12 mouse cellular contexts compared by ENCODE assay signal in genomic region chr1:186136636-186137380, GRCm38 (mm10). TPM values are rescaled to one million over a fixed set of nuclear protein-coding genes. Genes with fewer than 3 reads are reported as not detected.
DNase-seq lines count a peak whose midpoint lies in the region; ATAC-seq lines count a peak whose summit lies in the region.
"Had no signal": no experiment of that assay in that cellular context is flagged by ENCODE, and none has a peak within 500 bp of the region (broad histone marks: within the 10 kb centered on the region; RNA-seq: fewer than 3 reads in every experiment).

No protein-coding gene starts in this region.

- 69% methylated on average over 6 of the region's 6 CpGs for WGBS in heart, embryonic 11.5 days (ENCODE audit: insufficient replicate concordance)
- WGBS in embryonic facial prominence, embryonic 10.5 days, result 74% methylated on average over 6 of the region's 6 CpGs
- 85% methylated on average over 6 of the region's 6 CpGs for WGBS in limb, embryonic 10.5 days
- WGBS in forebrain, embryonic 10.5 days, result 83% methylated on average over 6 of the region's 6 CpGs

- no peaks in the 10 kb centered on the region for H3K4me1 ChIP-seq in heart, embryonic 11.5 days (ENCODE audit: control insufficient read depth, insufficient read depth, low read length)
- H3K4me1 ChIP-seq in embryonic facial prominence, embryonic 10.5 days, result peaks cover 8% of the 10 kb centered on the region; the same call in 1 of the 2 replicates
- H3K4me1 ChIP-seq in limb, embryonic 10.5 days, result peaks cover 7% of the 10 kb centered on the region
- H3K4me1 ChIP-seq in forebrain, embryonic 10.5 days, result no peaks in the 10 kb centered on the region
- H3K4me1 ChIP-seq: liver, embryonic 13.5 days; midbrain, embryonic 12.5 days; neural tube, embryonic 12.5 days had no signal

- no peaks in the 10 kb centered on the region for H3K27me3 ChIP-seq in heart, embryonic 11.5 days (ENCODE audit: control insufficient read depth, insufficient read depth, low read length)
- H3K27me3 ChIP-seq in embryonic facial prominence, embryonic 10.5 days (replicated peaks; ENCODE audit: low read depth, poor library complexity, severe bottlenecking), result no peaks in the 10 kb centered on the region
- H3K27me3 ChIP-seq in limb, embryonic 10.5 days (ENCODE audit: low read depth, poor library complexity, severe bottlenecking), result no peaks in the 10 kb centered on the region
- no peaks in the 10 kb centered on the region for H3K27me3 ChIP-seq in forebrain, embryonic 10.5 days (ENCODE audit: poor library complexity, severe bottlenecking)
- H3K27me3 ChIP-seq: liver, embryonic 13.5 days; midbrain, embryonic 12.5 days; neural tube, embryonic 12.5 days had no signal

- H3K4me3 ChIP-seq in heart, embryonic 11.5 days (ENCODE audit: low read depth, low read length), result no peak overlapping the region
- no peak overlapping the region for H3K4me3 ChIP-seq in embryonic facial prominence, embryonic 10.5 days
- no peak overlapping the region for H3K4me3 ChIP-seq in limb, embryonic 10.5 days
- H3K4me3 ChIP-seq in forebrain, embryonic 10.5 days, result no peak overlapping the region
- H3K4me3 ChIP-seq: liver, embryonic 13.5 days; midbrain, embryonic 12.5 days; neural tube, embryonic 12.5 days had no signal

- no peak overlapping the region for H3K4me2 ChIP-seq in heart, embryonic 11.5 days
- H3K4me2 ChIP-seq: liver, embryonic 13.5 days; midbrain, embryonic 12.5 days; neural tube, embryonic 12.5 days had no signal

- peak; percentile 59 to 83 for DNase-seq in heart, adult 18-20 months
- no peak for DNase-seq in embryonic facial prominence, embryonic 10.5 days (ENCODE audit: low spot score)
- DNase-seq in heart, postnatal 4 days, result peak; percentile 21
- no peak for DNase-seq in limb, embryonic 10.5 days (ENCODE audit: low spot score)
- no peak for DNase-seq in forebrain, embryonic 10.5 days (ENCODE audit: extremely low spot score, low spot score)
- DNase-seq in natural killer cell, adult 2 months (ENCODE audit: low spot score in 2 of 2), result no peak
- DNase-seq: liver, embryonic 13.5 days had no signal

- no peak overlapping the region for H3K9ac ChIP-seq in heart, embryonic 11.5 days (ENCODE audit: low read depth, low read length)
- H3K9ac ChIP-seq: liver, embryonic 13.5 days; midbrain, embryonic 12.5 days; neural tube, embryonic 12.5 days had no signal

- no peak for ATAC-seq in heart, embryonic 11.5 days (replicated peaks; ENCODE audit: insufficient number of reproducible peaks, low FRiP score, low TSS enrichment)
- no peak for ATAC-seq in inflammation-experienced regulatory T-cells, adult 6 months

- no peaks in the 10 kb centered on the region for H3K36me3 ChIP-seq in heart, embryonic 11.5 days (ENCODE audit: control insufficient read depth, insufficient read depth, low read length)
- H3K36me3 ChIP-seq in embryonic facial prominence, embryonic 10.5 days (replicated peaks), result no peaks in the 10 kb centered on the region
- H3K36me3 ChIP-seq in limb, embryonic 10.5 days, result no peaks in the 10 kb centered on the region
- H3K36me3 ChIP-seq in forebrain, embryonic 10.5 days (replicated peaks), result no peaks in the 10 kb centered on the region
- H3K36me3 ChIP-seq: liver, embryonic 13.5 days; midbrain, embryonic 12.5 days; neural tube, embryonic 12.5 days had no signal

- H3K27ac ChIP-seq in heart, embryonic 11.5 days (ENCODE audit: low read depth, low read length), result no peak overlapping the region
- H3K27ac ChIP-seq in embryonic facial prominence, embryonic 10.5 days (replicated peaks), result peak overlapping the region; percentile 48; the same call in 1 of the 2 replicates
- 0 out of 2 replicates have a peak overlapping the region, but pooled peaks have one; percentile 11 for H3K27ac ChIP-seq in limb, embryonic 10.5 days
- no peak overlapping the region for H3K27ac ChIP-seq in forebrain, embryonic 10.5 days
- H3K27ac ChIP-seq: liver, embryonic 13.5 days; midbrain, embryonic 12.5 days; neural tube, embryonic 12.5 days had no signal

- H3K9me3 ChIP-seq in heart, embryonic 11.5 days (replicated peaks; ENCODE audit: control insufficient read depth, low read length), result no peaks in the 10 kb centered on the region
- no peaks in the 10 kb centered on the region for H3K9me3 ChIP-seq in embryonic facial prominence, embryonic 10.5 days
- no peaks in the 10 kb centered on the region for H3K9me3 ChIP-seq in limb, embryonic 10.5 days (replicated peaks)
- no peaks in the 10 kb centered on the region for H3K9me3 ChIP-seq in forebrain, embryonic 10.5 days
- H3K9me3 ChIP-seq: liver, embryonic 13.5 days; midbrain, embryonic 12.5 days; neural tube, embryonic 12.5 days had no signal

RNA-seq across cellular contexts. Expression of gene Lyplal1, which starts 19.7 kb away (rescaled TPM):
- 1 to 10 TPM; 2.1 to 4.1 TPM for total RNA-seq in heart, adult 18-20 months (2021)
- 15.7 and 16.6 TPM in 2 replicates for polyA plus RNA-seq in heart, embryonic 11.5 days (2014; fragmentation: Nextera tagmentation; extraction: Ambion mirVana)
- 18.5 and 18.9 TPM in 2 replicates for polyA plus RNA-seq in embryonic facial prominence, embryonic 10.5 days (2016; fragmentation: Nextera tagmentation; extraction: Ambion mirVana)
- 1 to 10 TPM; 4.4 to 4.9 TPM for total RNA-seq in heart, postnatal 4 days (2021)
- 15.3 and 23.1 TPM in 2 replicates for polyA plus RNA-seq in limb, embryonic 10.5 days (2016; fragmentation: Nextera tagmentation; extraction: Ambion mirVana)
- 18.3 and 18.8 TPM in 2 replicates for polyA plus RNA-seq in forebrain, embryonic 10.5 days (2016; fragmentation: Nextera tagmentation; extraction: Ambion mirVana)
- not detected for polyA plus RNA-seq in inflammation-experienced regulatory T-cells, adult 6 months (2017; shearing (Covaris generic))
- total RNA-seq: MEL had no signal

Comparison
In these comparisons a context has a peak if more than half of its experiments do, and no peak if none do; other contexts are left out.
1. DNase-seq: peak in heart, adult 18-20 months (2 of 2) and heart, postnatal 4 days (single experiment); none in embryonic facial prominence, embryonic 10.5 days (single experiment), limb, embryonic 10.5 days (single experiment), forebrain, embryonic 10.5 days (single experiment) and natural killer cell, adult 2 months (0 of 2).
2. H3K27ac ChIP-seq: peak in embryonic facial prominence, embryonic 10.5 days (single experiment) and limb, embryonic 10.5 days (single experiment); none in heart, embryonic 11.5 days (single experiment) and forebrain, embryonic 10.5 days (single experiment).
3. RNA of gene Lyplal1, which starts 19.7 kb away (polyA plus RNA-seq): 15.3 to 23.1 TPM in limb, embryonic 10.5 days, 18.5 to 18.9 TPM in embryonic facial prominence, embryonic 10.5 days, 18.3 to 18.8 TPM in forebrain, embryonic 10.5 days and 15.7 to 16.6 TPM in heart, embryonic 11.5 days; not detected in inflammation-experienced regulatory T-cells, adult 6 months; every median in the first group is over 10 times any median in the second.